Mouse (Mus musculus) left cerebral cortex, adult 2 months (tissue): ENCODE data around the gene Taok3. TPM values are rescaled to one million over a fixed set of nuclear protein-coding genes. Genes with fewer than 3 reads are reported as not detected.

Experiments
- DNase-seq, 2 experiments: peaks; one replicate each; pipeline ENCODE4 v3.0.0; 2021 to 2022; ENCODE audit warnings: low spot score in 2 of 2, mixed read lengths in 1 of 2; ENCODE audit errors: extremely low spot score in 1 of 2
- H3K27ac ChIP-seq: fragments of 200-600 bp; 2 replicates; pipeline ENCODE4 v1.8.1; 2022
- H3K4me3 ChIP-seq: fragments of 200-600 bp; 2 replicates; pipeline ENCODE4 v1.8.1; 2022
- CTCF ChIP-seq: fragments of 200-600 bp; IDR thresholded peaks from 2 replicates; pipeline ENCODE4 v1.8.1; 2022; ENCODE audit warnings: antibody characterized with exemption, mild to moderate bottlenecking, moderate library complexity
- intact Hi-C: fragments of 180-260 bp; cut with DNase I; formaldehyde crosslinking; loops from one replicate; pipeline ENCODE4 v1.15.1; 2025
- total RNA-seq, 2 experiments: library from RNA; stranded (reverse); gene quantifications; 2 replicates each; pipeline ENCODE4 v1.2.3; 2021

Gene Taok3
- total RNA-seq, 2 experiments from 2014 or later = 52.5 to 54.7 TPM

GRCm38 (mm10) chr5:117323751-117324150 is 203.8 kb downstream of the Taok3 start:
- no peak overlapping the region for H3K4me3 ChIP-seq
- no peak for DNase-seq
- intact Hi-C loops = no loop called here
- H3K27ac ChIP-seq = no peak overlapping the region
- no peak for TF ChIP-seq CTCF

Other genes starting within 250 kb of the Taok3 start
- 100 to 1,000 TPM; 117 to 141 TPM for gene Suds3, start 4.0 kb upstream of the Taok3 start, total RNA-seq
- 100 to 1,000 TPM; 647 to 672 TPM for gene Pebp1, start 167.5 kb downstream of the Taok3 start, total RNA-seq
- gene Vsig10, start 199.0 kb downstream of the Taok3 start, total RNA-seq = 1 to 10 TPM; 1.7 to 2.1 TPM
- gene Wsb2, start 237.2 kb downstream of the Taok3 start, total RNA-seq = 100 to 1,000 TPM; 302 TPM